Mouse (Mus musculus) cortical plate, adult 2 months (tissue): ENCODE measurements around the gene Dusp2. TPM values are rescaled to one million over a fixed set of nuclear protein-coding genes. Genes with fewer than 3 reads are reported as not detected.

ENCODE experiments used
- H3K27ac ChIP-seq: fragments of 200-500 bp; 2 replicates; pipeline ENCODE4 v1.5.1; 2012; ENCODE audit warnings: low read length, control low read depth, inconsistent platforms; ENCODE audit not compliant: insufficient read depth
- H3K4me1 ChIP-seq: fragments of 200-500 bp; 2 replicates; pipeline ENCODE4 v1.6.1; 2011; ENCODE audit warnings: low read length; ENCODE audit not compliant: control insufficient read depth, insufficient read depth
- H3K4me3 ChIP-seq: fragments of 200-500 bp; 2 replicates; pipeline ENCODE4 v1.5.1; 2011; ENCODE audit warnings: mild to moderate bottlenecking, low read length, control low read depth; ENCODE audit not compliant: insufficient read depth
- CTCF ChIP-seq: fragments of 200-500 bp; IDR thresholded peaks from 2 replicates; pipeline ENCODE4 v1.5.1; 2011; ENCODE audit warnings: mild to moderate bottlenecking, control low read depth, low read length; ENCODE audit not compliant: insufficient read depth; ENCODE audit errors: extremely low read depth
- POLR2A ChIP-seq: fragments of 200-500 bp; IDR thresholded peaks from 2 replicates; pipeline ENCODE4 v1.6.1; 2011; ENCODE audit warnings: mild to moderate bottlenecking, low read length, control low read depth; ENCODE audit not compliant: insufficient read depth; ENCODE audit errors: extremely low read depth
- polyA plus RNA-seq: library from polyadenylated mRNA; depleted of rRNA; stranded (reverse); fragments of >200 nt; gene quantifications from 2 replicates; pipeline ENCODE4 v1.2.3, GENCODE M21; 2012

Dusp2 gene
- polyA plus RNA-seq, 1 experiment = 1.6 TPM

DNA sequence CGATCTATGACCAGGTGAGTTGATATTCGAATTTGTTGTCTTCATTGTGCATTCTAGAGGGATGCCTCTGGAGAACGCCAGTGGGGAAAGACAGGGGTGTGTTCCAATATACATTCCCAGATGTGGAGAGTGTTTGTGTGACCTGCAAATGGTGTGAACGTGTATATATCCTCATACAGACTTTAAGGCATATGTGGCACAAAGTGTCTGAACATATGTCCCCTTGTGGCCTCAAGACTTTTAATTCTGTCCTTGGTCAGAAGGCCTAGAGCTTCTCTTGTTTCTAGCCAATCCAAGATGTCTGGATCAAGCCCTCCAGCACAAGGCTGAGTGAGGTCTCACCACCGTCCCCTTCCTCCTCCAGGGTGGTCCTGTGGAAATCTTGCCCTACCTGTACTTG, 926 bp downstream of the Dusp2 start:
- no peak for TF ChIP-seq CTCF
- no peak for TF ChIP-seq POLR2A
- Histone ChIP-seq H3K27ac (no peak overlapping the region), H3K4me3 (peak overlapping the region; percentile 32; the same call in 1 of the 2 replicates), H3K4me1 (no peaks in the 10 kb centered on the region)

DNA sequence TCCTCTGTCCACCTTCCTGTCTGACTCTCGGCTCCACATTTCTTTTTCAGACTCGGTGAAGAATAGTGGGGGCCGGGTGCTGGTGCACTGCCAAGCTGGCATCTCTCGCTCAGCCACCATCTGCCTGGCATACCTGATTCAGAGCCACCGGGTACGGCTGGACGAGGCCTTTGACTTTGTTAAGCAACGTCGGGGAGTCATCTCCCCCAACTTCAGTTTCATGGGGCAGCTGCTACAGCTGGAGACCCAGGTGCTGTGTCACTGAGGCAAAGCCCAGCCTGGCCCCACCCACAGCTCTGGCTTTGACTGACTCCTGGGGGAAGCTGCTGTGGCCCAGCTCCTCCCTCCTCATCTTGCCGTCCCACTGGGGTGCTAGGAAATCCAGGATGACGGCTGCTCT, 1.6 kb downstream of the Dusp2 start:
- Histone ChIP-seq H3K4me3 (no peak overlapping the region), H3K27ac (no peak overlapping the region), H3K4me1 (no peaks in the 10 kb centered on the region)
- TF ChIP-seq POLR2A = no peak
- no peak for TF ChIP-seq CTCF

DNA sequence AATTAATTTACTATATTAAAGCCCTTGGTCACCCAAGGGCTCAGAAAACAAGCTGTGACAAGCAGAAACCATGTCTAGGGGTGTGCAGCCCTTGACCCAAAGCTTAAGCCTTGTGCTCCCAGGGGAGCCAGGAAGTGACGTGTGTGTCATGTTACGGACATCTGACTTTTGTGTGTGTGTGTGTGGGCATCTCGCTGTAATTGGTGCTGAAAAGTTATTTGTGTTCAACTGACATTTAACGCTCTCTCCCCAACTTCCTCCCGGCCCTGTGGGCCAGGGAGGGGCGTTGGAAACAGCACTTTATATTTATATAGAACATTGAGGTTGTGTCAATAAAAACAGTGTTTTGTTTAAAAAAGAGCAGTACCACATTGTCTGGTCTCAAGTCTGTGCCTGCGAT, 2.1 kb downstream of the Dusp2 start:
- no peak overlapping the region for H3K4me3 ChIP-seq
- no peak overlapping the region for H3K27ac ChIP-seq
- TF ChIP-seq CTCF = no peak
- TF ChIP-seq POLR2A = no peak
- H3K4me1 ChIP-seq = no peaks in the 10 kb centered on the region

DNA sequence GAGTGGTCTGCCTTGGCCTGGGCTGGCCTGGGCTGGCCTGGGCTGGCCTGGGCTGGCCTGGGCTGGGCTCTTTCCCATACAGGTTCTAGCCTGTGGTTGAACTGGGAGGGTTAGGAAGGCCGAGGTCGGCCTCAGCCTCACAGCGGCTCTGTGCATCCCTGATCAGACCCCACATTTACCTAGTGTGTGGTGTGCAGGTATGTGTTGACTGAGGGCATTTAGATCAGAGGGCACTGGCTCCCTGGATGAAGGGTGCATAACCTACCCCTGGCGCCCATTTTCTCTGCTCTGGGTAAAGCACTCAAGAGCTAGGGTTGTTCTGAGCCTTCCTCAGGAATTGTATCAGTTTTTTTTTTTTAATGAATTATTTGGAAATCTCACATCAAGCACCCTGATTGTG, 2.5 kb downstream of the Dusp2 start, which contains the start of gene Astl:
Astl (plus strand) TSS at position 224 of the 400 bp plus-strand sequence.
- Histone ChIP-seq H3K4me1 (no peaks in the 10 kb centered on the region), H3K27ac (no peak within 1 kb of the TSS), H3K4me3 (no peak within 1 kb of the TSS)
- TF ChIP-seq CTCF (no peak), POLR2A (no peak)

DNA sequence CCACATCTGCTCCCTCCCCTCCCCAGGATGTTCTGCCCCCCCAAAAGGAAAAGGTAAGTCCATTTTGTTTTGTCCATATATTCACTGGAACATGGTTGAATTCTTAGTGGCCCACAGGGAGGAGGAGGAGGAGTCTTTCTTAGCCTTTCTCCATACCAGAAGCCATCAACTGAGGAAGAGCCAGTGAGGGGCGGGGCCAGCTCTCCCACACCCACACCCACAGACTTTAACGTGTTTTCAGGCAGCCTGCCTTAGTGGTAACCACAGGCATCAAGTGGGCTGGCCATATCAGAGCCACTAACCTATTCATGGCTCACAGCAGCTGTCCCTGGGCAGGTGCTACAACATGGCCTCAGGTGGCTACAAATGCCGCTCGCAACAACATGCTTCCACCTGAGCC, 2.9 kb downstream of the Dusp2 start:
- H3K4me1 ChIP-seq = no peaks in the 10 kb centered on the region
- no peak overlapping the region for H3K4me3 ChIP-seq
- TF ChIP-seq CTCF (no peak), POLR2A (no peak)
- H3K27ac ChIP-seq = no peak overlapping the region

DNA sequence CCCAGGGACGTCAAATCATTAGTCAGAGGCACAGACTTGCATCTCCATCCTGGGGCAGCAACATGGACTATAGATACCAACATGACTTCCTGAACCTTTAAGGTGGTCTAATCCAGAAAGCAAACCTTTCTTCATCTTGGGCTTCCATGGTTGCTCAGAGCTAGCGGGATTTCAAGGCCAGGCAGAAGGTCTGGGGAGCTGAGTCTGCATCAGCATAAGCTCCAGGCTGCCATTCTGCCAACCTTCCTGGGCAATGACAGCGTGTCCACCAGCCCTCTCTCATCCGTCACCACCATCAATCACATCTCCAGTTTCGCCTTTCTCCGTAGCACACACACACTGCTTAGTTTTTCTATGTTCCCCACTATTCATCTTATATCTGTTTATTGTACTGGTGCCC, 3.3 kb downstream of the Dusp2 start:
- TF ChIP-seq CTCF (no peak), POLR2A (no peak)
- Histone ChIP-seq H3K4me1 (no peaks in the 10 kb centered on the region), H3K4me3 (no peak overlapping the region), H3K27ac (no peak overlapping the region)

DNA sequence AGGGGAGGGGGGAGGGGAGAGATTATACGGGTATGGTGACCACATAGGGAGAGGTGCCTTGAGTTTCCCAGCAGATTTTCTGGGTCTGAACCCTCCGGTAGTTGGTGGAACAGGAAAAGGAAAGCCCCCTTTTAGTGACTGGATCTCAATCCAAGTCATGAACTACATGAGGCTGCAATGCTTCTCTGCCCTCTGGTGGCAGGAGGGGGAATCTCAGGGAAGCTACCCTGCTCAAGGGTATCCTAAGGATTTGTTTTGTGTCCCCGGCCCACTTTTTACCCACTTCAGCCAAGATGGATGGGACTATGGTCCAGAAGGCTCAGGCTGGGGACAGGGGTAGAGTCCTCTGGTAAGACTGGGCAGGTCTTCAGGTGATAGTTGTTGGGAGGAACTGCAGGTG, 5.2 kb downstream of the Dusp2 start:
- H3K4me1 ChIP-seq = no peaks in the 10 kb centered on the region
- TF ChIP-seq POLR2A = no peak
- TF ChIP-seq CTCF = peak; percentile 80
- no peak overlapping the region for H3K4me3 ChIP-seq
- no peak overlapping the region for H3K27ac ChIP-seq

DNA sequence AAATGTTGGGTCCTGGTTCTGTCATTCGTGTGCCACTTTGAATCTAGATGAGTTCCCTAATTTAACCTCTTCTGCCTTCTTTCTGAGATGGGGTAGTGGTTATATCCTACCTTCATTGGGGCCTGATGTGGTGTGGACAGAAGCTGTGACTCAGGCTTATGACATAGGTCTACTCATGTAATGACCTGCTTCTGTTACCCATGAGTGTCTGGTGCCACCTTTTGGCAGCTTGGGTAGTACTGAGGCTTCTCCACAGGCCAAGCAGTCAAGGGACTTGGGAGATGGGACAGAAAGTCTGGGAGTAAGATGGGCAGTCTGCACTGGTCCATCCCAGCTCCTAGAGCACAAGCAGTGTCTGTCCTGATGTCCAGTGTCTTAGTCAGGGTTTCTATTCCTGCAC, 10.4 kb downstream of the Dusp2 start:
- H3K4me1 ChIP-seq = no peaks in the 10 kb centered on the region
- H3K27ac ChIP-seq = no peak overlapping the region
- TF ChIP-seq POLR2A = no peak
- TF ChIP-seq CTCF = 0 out of 2 replicates have a peak, but pooled peaks have one; percentile 16
- no peak overlapping the region for H3K4me3 ChIP-seq

DNA sequence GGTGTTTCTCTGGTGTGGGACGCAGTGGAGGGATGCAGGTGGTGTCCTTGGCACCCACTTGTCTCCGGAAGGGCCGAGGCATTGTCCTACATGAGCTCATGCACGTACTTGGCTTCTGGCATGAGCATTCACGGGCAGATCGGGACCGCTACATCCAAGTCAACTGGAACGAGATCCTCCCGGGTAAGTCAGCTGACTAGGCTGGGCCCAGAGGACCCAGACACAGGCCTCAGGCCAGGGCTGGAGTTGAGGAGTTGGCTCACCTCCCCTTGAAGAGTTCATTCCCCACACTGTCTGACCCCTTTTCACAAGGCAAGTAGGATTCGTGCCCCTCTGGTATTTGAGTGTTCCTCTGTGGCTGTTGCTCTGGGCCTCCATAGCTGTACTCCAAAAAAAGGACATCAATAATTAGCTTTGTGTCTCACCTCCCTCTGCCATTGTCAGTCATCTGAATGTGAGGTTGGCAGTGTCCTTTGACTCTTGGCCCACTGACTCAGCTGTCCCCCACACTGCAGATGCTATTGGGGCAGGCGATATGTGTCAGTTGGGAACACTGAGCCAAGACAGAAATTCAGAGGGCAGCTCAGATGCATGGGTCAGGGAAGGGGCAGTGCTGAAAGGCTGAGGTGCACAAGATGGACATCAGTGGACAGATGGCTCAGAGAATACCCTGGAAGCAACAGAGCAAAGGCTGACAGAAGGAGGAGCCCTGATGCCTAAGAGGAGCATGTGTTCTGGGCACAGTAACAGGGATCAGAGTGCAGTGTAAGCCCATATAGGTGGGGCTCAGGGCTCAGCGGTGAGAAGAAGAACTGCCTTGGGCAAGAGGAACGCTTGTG, 11.4 kb downstream of the Dusp2 start:
- Histone ChIP-seq H3K27ac (no peak overlapping the region), H3K4me1 (no peaks in the 10 kb centered on the region), H3K4me3 (no peak overlapping the region)
- no peak for TF ChIP-seq POLR2A
- TF ChIP-seq CTCF = no peak

DNA sequence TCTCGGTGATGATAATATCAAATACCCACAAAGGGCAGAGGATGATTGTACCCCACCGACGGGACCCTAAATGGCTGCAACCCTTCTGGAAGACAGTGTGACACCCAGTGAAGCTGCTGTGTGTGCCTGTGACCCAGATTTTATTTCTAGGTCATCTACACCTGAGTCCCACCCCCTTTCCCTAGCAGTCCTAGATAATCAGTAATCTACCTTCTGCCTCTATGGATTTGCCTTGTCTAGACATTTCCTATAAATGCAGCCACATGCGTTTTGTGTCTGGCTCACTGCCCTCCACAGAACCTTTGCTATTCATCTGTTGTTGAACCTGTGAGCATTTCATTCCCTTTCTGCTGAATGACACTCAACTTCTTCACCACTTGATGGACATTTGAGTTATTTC, 17.9 kb downstream of the Dusp2 start:
- TF ChIP-seq CTCF (no peak), POLR2A (no peak)
- Histone ChIP-seq H3K27ac (no peak overlapping the region), H3K4me1 (no peaks in the 10 kb centered on the region), H3K4me3 (no peak overlapping the region)
